Mouse (Mus musculus) gastrocnemius, adult 8-10 months (tissue): Measurements from ENCODE around the gene Pknox2. TPM values are rescaled to one million over a fixed set of nuclear protein-coding genes. Genes with fewer than 3 reads are reported as not detected.

Experiments used
- DNase-seq, 2 experiments: peaks; one replicate each; pipeline ENCODE4 v3.0.0; 2022; ENCODE audit warnings: low spot score in 2 of 2
- total RNA-seq, 4 experiments: library from RNA; stranded (reverse); gene quantifications; 2 replicates each; pipeline ENCODE4 v1.2.4; 2022

The Pknox2 gene
- total RNA-seq, 4 experiments from 2014 or later, result 31.7 to 55.3 (median 36.5) TPM

- DNase-seq, result no peak
Measured at GRCm38 (mm10) chr9:36942561-36942960, 204.6 kb downstream of the Pknox2 start.

DNA sequence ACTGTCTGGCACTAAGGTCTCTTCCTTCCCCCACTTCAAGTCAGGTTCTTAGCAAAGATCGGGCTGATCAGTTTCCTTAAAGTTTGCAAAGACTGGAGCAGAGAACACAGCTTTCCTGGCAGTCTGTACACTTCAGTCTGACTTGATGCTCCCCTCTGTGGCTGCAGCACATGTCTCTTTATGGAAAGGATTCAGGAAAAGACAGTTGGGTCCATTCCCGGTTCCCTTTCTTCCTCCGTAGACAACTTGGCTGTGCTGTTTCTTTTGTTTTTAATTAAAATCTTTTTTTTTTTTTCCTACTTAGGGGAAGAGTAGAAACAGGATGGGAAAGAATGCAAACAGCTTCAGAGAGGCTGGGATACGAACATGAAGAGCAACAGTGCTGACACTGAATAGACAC is 205.1 kb downstream of the Pknox2 start:
- DNase-seq, result no peak

DNA sequence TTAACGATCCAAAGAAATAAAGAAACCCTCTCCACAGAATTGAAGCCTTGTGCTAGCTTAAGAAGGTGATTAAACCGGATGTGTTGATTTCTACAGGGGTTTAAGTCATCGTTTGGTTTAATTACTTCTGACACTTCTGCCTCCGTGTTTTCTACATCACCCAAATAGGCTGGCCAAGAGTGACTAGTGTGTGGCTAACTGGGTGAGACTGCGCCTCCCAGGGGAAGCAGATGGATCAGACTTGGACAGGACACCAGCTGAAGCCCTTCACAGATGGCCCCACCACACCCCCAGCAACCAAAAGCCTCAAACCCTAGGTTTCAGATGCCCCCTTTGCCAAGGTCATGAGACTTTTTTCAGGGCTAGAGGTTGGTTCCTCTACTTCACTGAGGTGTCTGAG is 205.6 kb downstream of the Pknox2 start:
- no peak for DNase-seq

- no peak for DNase-seq
Measured at GRCm38 (mm10) chr9:36938601-36939078, 208.6 kb downstream of the Pknox2 start.

- DNase-seq, result peak; percentile 22 to 29
Measured at GRCm38 (mm10) chr9:36933813-36934493, 213.3 kb downstream of the Pknox2 start.

DNA sequence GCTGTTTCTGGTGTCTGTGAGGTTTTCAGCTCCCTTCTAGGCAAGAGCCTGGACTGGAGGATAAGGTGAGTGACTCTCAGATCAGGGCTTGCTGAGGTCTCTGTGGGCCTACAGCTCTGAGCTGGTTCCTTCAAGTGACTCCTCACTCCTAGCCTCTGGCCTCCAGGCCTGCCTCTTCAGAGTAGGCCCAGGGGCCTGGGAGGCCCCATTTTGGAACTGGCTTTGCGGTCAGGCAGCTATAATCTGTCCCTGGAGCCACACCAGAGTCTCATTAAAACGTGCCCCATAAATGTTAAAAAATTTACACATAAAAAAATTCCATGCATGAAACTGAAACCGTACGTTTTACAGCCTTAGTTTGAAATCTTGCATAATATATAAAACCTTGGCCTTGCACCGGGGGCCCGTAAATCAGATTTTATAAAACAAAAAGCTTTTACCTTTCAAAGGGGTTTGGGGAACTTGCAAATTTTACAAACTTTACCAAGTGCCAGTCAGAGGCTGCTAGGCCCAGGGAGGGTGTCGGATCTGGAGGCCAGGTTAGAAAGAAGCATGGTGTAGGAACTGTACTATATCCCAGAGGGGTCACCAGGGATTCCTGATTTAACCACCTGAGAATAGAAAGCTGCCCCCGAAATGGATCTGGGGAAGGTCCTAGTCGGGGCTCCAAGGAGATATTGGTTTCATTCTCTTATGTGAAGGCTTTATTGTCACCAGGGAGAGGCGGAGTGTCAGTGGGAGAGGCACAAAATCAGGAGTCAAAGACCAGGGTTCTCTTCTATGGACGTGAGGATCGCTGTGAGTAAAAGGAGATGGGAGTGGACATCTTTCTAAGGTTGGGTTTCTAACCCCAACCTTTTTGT is 214.0 kb downstream of the Pknox2 start:
- no peak for DNase-seq

GRCm38 (mm10) chr9:36931657-36932056 is 215.6 kb downstream of the Pknox2 start:
- no peak for DNase-seq

DNA sequence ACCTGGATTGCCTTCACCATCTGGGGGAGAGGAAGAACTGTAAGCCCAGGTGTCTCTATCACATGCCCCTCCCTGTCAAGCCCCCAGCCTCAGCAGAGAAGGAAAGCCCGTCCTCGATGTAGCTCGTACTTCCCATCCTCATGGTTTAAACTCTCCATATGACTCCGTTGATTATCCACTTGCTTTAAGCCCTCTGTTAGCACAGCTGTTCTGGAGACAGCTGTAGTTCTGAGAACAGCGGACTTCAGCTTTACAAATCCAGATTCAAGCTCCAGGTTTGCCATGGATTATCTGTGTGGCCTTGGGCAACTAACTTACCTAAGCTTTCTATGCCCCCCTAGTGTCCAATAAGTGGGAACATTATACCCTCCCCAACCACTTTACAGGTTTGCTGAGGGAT is 223.5 kb downstream of the Pknox2 start:
- DNase-seq, result no peak

- DNase-seq, result no peak
Measured at GRCm38 (mm10) chr9:36921718-36922415, 225.3 kb downstream of the Pknox2 start.

DNA sequence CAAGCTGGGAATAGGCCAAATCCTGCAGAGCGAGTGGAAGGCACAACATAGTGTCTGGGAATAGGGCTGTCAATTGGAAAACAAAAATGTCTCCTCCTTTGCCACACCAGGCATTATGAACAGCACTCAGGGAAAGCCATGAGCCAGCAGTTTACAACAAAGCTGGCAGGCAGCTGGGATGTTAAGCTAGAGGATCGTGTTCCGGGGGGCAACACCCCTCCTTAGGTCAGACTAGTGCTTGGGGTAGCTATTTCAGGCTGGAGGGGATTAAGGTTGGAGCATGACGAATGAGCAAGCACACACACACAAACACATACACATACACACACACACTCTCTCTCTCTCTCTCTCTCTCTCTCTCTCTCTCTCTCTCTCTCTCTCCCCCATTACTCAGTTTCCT is 227.7 kb downstream of the Pknox2 start:
- no peak for DNase-seq

- no peak for DNase-seq
Measured at GRCm38 (mm10) chr9:36918582-36918981, 228.6 kb downstream of the Pknox2 start.

GRCm38 (mm10) chr9:36916915-36917314 is 230.3 kb downstream of the Pknox2 start:
- peak; percentile 65 to 76 for DNase-seq

DNA sequence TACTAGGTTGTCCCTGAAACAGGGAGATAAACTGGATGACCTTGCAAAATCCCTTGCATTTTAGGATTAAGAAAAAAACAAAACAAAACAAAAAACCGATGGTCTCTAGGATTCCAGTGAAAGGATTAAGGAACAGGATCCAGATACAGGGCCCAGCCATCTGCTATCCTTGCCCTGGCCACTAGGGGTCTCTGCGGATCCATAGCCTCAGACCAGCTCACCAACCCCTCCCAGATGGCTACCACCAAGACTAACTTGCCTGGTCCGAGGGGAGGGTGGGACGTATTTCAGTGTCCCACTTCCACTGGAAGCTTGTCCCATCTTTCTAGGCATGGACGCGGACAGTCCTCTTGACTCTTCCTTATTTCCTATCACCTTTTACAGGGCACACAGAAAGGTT is 230.8 kb downstream of the Pknox2 start:
- peak; percentile 77 to 81 for DNase-seq

- no peak for DNase-seq
Measured at GRCm38 (mm10) chr9:36905452-36905851, 241.8 kb downstream of the Pknox2 start.

DNA sequence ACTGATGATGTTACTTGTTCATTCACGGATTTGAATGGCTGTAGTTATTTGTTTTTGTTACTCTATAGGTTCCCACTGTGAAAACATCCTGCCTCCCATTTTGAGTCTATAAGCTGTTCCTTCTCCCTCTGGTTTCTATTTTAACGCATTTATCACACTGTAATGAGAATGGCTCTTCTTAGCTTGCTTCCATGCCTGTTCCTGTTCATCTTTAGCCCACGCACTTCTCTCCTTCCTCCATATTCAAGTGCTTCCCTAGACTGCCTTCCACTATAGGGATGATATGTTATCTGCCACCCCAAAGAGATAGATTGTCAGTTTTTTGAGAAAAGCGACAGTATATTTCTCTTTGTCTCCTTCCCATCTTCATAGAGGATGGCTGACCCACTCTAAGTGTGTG is 246.7 kb downstream of the Pknox2 start:
- no peak for DNase-seq

- peak; percentile 78 to 83 for DNase-seq
Measured at GRCm38 (mm10) chr9:36898560-36898959, 248.6 kb downstream of the Pknox2 start.

GRCm38 (mm10) chr9:36895009-36895693 is 252.1 kb downstream of the Pknox2 start:
- DNase-seq, result peak; percentile 54 to 75

DNA sequence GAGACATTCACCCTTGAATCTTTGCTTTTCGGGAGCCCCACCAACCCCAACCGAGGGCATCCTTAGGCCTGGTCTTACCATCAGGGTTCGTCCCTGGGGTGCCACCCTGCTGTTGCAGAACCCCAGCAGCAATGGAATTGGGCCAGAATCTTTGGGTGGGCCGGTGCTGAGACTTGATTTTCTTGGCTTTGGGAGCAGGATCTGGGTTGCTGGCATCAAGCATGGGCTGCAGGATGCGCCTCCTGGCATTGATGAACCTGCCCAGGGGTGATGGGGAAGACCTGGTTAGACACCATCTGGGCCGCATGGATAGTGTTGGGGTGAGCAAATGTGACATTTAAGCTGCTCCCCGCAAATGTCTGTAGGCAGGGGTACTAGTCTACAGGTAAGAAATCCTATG is 253.0 kb downstream of the Pknox2 start:
- no peak for DNase-seq

GRCm38 (mm10) chr9:36893413-36893990 is 253.7 kb downstream of the Pknox2 start:
- no peak for DNase-seq

GRCm38 (mm10) chr9:36890552-36890951 is 256.7 kb downstream of the Pknox2 start:
- DNase-seq, result peak; percentile 31 to 37

DNA sequence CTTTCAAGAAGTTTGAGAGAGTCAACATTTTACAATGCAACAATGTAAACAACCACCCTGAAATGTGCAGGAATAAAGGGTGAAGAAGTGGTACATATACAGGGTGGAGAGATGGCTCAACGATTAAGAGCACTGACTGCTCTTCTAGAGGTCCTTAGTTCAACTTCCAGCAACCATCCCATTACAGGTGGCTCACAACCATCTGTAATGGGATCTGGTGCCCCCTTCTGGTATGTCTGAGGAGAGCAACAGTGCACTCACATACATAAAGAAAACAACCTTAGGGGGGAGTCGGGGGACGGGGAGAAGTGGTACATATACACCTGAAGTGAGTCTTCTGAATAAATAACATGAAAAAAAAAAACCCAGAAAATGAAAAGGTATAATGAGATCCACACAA is 262.0 kb downstream of the Pknox2 start:
- DNase-seq, result peak in 1 of 2 experiments; percentile 16
